Mouse (Mus musculus): ENCODE data around the gene Ccdc74a.

Ccdc74a gene

GRCm38 (mm10) chr16:17642311-17642710 lies 4.0 kb upstream of the Ccdc74a start:
- peak; percentile 98 for DNase-seq

GRCm38 (mm10) chr16:17643437-17643990 lies 2.8 kb upstream of the Ccdc74a start:
- peak; percentile 51 for DNase-seq

- DNase-seq, result peak; percentile 66
Measured at GRCm38 (mm10) chr16:17647156-17647555, 886 bp downstream of the Ccdc74a start.

GRCm38 (mm10) chr16:17647566-17648340 lies 1.5 kb downstream of the Ccdc74a start:
- DNase-seq, result peak; percentile 74

GRCm38 (mm10) chr16:17649925-17650605 lies 3.8 kb downstream of the Ccdc74a start:
- DNase-seq, result peak; percentile 59

GRCm38 (mm10) chr16:17650711-17651110 lies 4.4 kb downstream of the Ccdc74a start:
- DNase-seq, result peak; percentile 66

- DNase-seq, result peak; percentile 36
Measured at GRCm38 (mm10) chr16:17652607-17653006, 6.3 kb downstream of the Ccdc74a start.

- DNase-seq, result peak; percentile 51
Measured at GRCm38 (mm10) chr16:17653601-17654000, 7.3 kb downstream of the Ccdc74a start.

GRCm38 (mm10) chr16:17654188-17654795 lies 8.0 kb downstream of the Ccdc74a start:
- DNase-seq, result peak; percentile 54

- DNase-seq, result peak; percentile 25
Measured at GRCm38 (mm10) chr16:17656212-17656871, 10.1 kb downstream of the Ccdc74a start.

- no peak for DNase-seq
Measured at GRCm38 (mm10) chr16:17665568-17665967, 19.3 kb downstream of the Ccdc74a start.

GRCm38 (mm10) chr16:17669886-17670285 lies 23.6 kb downstream of the Ccdc74a start:
- DNase-seq, result peak; percentile 58

- no peak for DNase-seq
Measured at GRCm38 (mm10) chr16:17694860-17695259, 48.6 kb downstream of the Ccdc74a start.

Data from cerebellum, adult 11-12 months (tissue).